Mouse (Mus musculus): ENCODE data around the gene Pogz. TPM values are rescaled to one million over a fixed set of nuclear protein-coding genes. Genes with fewer than 3 reads are reported as not detected.

Gene Pogz
- 14.6 and 15.3 TPM in 2 replicates for polyA plus RNA-seq (2015; fragmentation: Nextera tagmentation; extraction: Ambion mirVana)

DNA sequence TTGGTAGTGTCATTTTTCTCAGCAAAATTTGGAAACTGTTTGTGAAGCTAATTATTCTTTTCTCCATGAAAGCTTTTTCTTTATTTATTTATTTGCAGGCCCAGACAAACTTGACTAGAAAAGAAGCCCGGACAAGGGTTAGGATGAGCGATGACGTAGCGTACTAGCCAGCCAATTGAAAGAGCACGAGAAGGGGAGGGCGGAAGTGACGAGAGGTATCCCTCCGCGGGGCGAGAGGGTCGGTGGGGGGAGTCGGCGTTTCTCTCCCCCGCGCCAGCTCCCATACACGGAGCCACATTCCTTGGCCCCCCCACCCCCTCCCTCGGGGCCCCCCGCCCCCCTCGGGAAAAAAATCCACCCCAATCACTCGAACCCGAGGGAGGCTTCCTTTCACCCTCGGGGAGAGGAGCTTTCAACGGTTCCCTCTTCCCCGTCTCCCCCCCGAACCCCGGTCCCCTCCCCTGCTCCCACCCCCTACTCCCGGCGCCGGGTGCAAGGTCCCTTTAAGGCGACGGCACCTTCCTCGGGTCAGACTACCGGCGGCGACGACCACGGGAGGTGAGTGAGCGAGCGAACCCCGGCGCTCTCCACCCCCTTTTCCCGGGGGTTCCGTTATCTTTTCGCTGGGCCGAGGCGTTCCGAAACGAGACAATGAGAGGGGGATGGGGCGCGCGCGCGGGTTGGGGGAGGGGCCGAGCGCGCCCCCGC lies at the start of gene Pogz:
Gene Pogz (plus strand): TSS at position 385 of the 708 bp plus-strand sequence.
- no peaks in the 10 kb centered on the region for H3K9me3 ChIP-seq
- H3K27ac ChIP-seq, result peak within 1 kb of the TSS; percentile 98
- H3K9ac ChIP-seq, result peak within 1 kb of the TSS; percentile 70
- peak; percentile 93 for ATAC-seq (ENCODE audit: insufficient read depth, low FRiP score, low read depth)
- WGBS, result under 1% methylated on average over 45 of the region's 57 CpGs
- no peaks in the 10 kb centered on the region for H3K4me1 ChIP-seq
- no peaks in the 10 kb centered on the region for H3K36me3 ChIP-seq
- H3K4me2 ChIP-seq, result peak within 1 kb of the TSS; percentile 68
- peak within 1 kb of the TSS; percentile 68 for H3K4me3 ChIP-seq (replicated peaks)
- no peaks in the 10 kb centered on the region for H3K27me3 ChIP-seq (replicated peaks)

DNA sequence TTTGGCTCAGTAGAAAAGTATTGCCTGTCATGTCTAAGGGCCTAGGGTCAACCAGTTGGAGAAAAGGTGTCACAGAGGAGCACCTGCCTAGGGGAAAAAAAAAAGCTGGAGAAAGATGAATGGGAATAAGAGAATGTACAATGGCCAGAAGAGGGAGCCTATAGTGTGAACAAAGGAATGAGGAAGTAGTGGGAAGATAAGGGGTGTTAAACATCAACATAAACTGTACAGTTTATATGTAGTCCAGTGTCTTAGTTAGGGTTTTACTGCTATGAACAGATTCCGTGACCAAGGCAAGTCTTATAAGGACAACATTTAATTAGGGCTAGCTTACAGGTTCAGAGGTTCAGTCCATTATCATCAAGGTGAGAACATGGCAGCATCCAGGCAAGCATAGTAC lies 48.3 kb upstream of the Pogz start:
- no peaks in the 10 kb centered on the region for H3K9me3 ChIP-seq

GRCm38 (mm10) chr3:94789516-94789915 lies 47.9 kb upstream of the Pogz start:
- no peak overlapping the region for H3K4me2 ChIP-seq
- 74% methylated on average over 2 of the region's 2 CpGs for WGBS
- no peak overlapping the region for H3K9ac ChIP-seq
- H3K4me3 ChIP-seq (replicated peaks), result no peak overlapping the region
- H3K9me3 ChIP-seq, result no peaks in the 10 kb centered on the region
- no peak for ATAC-seq (ENCODE audit: insufficient read depth, low FRiP score, low read depth)
- no peak overlapping the region for H3K27ac ChIP-seq
- peaks cover 5% of the 10 kb centered on the region for H3K4me1 ChIP-seq
- no peaks in the 10 kb centered on the region for H3K36me3 ChIP-seq
- H3K27me3 ChIP-seq (replicated peaks), result no peaks in the 10 kb centered on the region

More for the DNA sequence above, 48.3 kb upstream of the Pogz start:
- whole genome bisulfite sequencing, result 92% methylated on average over 1 of the region's 1 CpGs
- Histone ChIP-seq H3K4me3 (replicated peaks) (no peak overlapping the region), H3K27me3 (replicated peaks) (no peaks in the 10 kb centered on the region), H3K4me2 (no peak overlapping the region), H3K27ac (no peak overlapping the region), H3K4me1 (peaks cover 5% of the 10 kb centered on the region), H3K9ac (no peak overlapping the region), H3K36me3 (no peaks in the 10 kb centered on the region)
- no peak for ATAC-seq (ENCODE audit: insufficient read depth, low FRiP score, low read depth)

DNA sequence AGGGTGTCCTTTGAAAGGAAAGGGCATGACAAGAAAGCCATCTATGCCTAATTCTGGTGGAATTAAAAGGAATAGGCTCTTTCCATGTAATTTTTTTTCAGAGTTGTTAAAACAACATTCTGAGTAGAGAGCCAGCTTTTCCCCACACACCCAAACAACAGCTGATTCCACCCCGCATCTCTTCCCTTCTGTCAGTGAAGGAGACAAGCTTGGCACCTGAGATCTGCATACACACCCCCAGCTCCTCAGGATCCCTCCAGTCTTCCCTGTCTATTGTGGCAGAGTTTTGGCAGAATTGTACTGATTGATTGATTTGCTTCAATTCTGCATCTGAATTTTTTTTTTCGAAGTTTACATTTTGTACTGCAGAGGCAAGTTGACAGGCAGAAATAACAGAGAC lies 45.1 kb upstream of the Pogz start:
- no peak for ATAC-seq (ENCODE audit: insufficient read depth, low FRiP score, low read depth)
- no peak overlapping the region for H3K4me3 ChIP-seq (replicated peaks)
- no peaks in the 10 kb centered on the region for H3K36me3 ChIP-seq
- H3K27ac ChIP-seq, result no peak overlapping the region
- H3K9me3 ChIP-seq, result no peaks in the 10 kb centered on the region
- H3K4me2 ChIP-seq, result no peak overlapping the region
- no peak overlapping the region for H3K9ac ChIP-seq
- H3K4me1 ChIP-seq, result no peaks in the 10 kb centered on the region
- 69% methylated on average over 2 of the region's 2 CpGs for WGBS
- H3K27me3 ChIP-seq (replicated peaks), result no peaks in the 10 kb centered on the region

DNA sequence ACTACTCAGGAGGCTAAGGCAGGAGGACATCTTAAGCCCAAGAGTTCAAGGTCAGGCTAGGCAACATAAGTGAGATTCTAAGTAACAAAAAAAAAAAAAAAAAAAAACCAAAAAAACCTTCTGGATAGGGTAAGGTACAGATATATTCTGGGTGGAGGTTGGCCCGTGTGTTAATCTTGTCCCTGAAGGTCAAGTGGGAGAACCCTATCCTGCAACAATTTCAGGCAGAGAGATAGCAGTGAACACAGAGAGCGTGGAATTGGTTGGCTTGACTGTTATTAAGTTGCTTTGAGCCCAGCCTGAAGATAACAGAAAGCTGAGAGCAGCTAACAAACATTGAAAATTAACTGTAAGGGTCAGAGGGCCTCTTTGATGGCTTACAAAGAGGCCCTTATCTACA lies 43.7 kb upstream of the Pogz start:
- Histone ChIP-seq H3K9me3 (no peaks in the 10 kb centered on the region), H3K4me1 (no peaks in the 10 kb centered on the region), H3K9ac (no peak overlapping the region), H3K36me3 (no peaks in the 10 kb centered on the region), H3K27me3 (replicated peaks) (no peaks in the 10 kb centered on the region), H3K4me2 (no peak overlapping the region), H3K4me3 (replicated peaks) (no peak overlapping the region), H3K27ac (no peak overlapping the region)
- WGBS, result 57% methylated on average over 2 of the region's 2 CpGs
- ATAC-seq (ENCODE audit: insufficient read depth, low FRiP score, low read depth), result no peak

DNA sequence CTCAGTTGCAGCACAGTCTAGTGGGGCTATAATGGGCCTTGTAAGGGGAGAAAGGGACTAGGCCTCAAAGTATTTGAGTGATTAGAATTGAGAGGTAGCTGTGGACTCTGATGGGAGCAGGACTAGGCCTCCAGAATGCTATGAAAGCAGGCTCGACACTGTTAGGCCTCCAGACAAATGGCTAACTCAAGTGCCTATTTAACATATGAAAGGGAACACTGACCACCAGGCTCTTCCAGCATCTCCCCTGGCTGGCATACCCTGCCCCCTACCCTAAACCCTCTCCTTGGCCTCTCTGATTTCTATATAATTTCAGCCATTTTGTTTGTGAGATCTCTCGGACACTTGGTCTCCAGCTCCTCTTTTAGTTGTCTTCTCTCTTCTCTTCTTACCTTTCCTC lies 43.0 kb upstream of the Pogz start:
- Histone ChIP-seq H3K4me3 (replicated peaks) (no peak overlapping the region), H3K4me2 (no peak overlapping the region), H3K9ac (no peak overlapping the region), H3K4me1 (no peaks in the 10 kb centered on the region), H3K27me3 (replicated peaks) (no peaks in the 10 kb centered on the region), H3K27ac (no peak overlapping the region), H3K9me3 (no peaks in the 10 kb centered on the region), H3K36me3 (no peaks in the 10 kb centered on the region)
- ATAC-seq (ENCODE audit: insufficient read depth, low FRiP score, low read depth), result no peak
- 81% methylated on average over 2 of the region's 2 CpGs for WGBS

- Histone ChIP-seq H3K4me1 (no peaks in the 10 kb centered on the region), H3K9ac (no peak overlapping the region), H3K27me3 (replicated peaks) (no peaks in the 10 kb centered on the region), H3K4me2 (no peak overlapping the region), H3K9me3 (no peaks in the 10 kb centered on the region), H3K36me3 (no peaks in the 10 kb centered on the region), H3K4me3 (replicated peaks) (no peak overlapping the region), H3K27ac (no peak overlapping the region)
- WGBS, result 59% methylated on average over 7 of the region's 7 CpGs
- ATAC-seq (ENCODE audit: insufficient read depth, low FRiP score, low read depth), result no peak
Observed at GRCm38 (mm10) chr3:94795596-94796140, 41.7 kb upstream of the Pogz start.

DNA sequence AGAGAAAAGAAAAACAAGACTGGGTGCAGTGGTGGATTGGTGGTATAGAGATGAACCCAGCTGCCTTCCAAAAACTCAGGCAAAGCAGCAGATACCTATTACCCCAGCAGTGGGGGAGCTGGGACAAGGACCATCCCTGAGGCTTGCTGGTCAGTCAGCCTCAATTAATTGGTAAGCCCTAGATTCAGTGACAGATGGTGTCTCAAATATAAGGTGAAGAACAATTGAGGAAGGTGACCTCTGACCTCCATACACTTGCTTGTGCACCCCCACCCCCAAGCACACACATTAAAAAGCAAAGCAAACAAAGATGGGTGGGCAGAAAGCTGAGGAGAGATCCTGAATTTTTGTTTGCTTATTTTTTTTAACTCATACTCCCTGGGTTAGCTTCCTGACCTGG lies 41.2 kb upstream of the Pogz start:
- H3K9me3 ChIP-seq, result no peaks in the 10 kb centered on the region
- ATAC-seq (ENCODE audit: insufficient read depth, low FRiP score, low read depth), result no peak

DNA sequence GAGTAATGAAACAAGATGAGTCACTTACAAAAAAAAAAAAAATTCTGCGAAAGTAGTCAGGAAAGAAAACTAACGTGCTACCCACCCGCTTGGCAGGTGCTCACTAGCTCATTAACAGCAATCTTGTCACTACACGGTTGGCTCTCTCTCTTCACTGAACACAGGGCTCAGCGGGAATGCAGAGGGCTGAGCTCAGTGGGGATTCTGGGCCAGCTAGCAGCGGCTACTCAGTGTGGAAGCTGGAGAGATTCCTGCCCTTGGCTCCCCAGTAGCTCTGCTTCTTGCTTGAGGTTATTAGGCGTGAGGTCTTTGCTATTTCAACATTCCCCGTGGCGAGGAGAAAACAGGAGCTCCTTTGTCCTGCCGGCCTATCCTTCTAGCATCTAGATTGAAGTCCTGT lies 33.2 kb upstream of the Pogz start:
- no peak overlapping the region for H3K4me2 ChIP-seq

More for the DNA sequence above, 41.2 kb upstream of the Pogz start:
- Histone ChIP-seq H3K4me2 (no peak overlapping the region), H3K27ac (no peak overlapping the region), H3K4me1 (no peaks in the 10 kb centered on the region), H3K4me3 (replicated peaks) (no peak overlapping the region), H3K9ac (no peak overlapping the region), H3K27me3 (replicated peaks) (no peaks in the 10 kb centered on the region), H3K36me3 (no peaks in the 10 kb centered on the region)

GRCm38 (mm10) chr3:94804976-94805375 lies 32.4 kb upstream of the Pogz start:
- no peaks in the 10 kb centered on the region for H3K27me3 ChIP-seq (replicated peaks)
- no peak overlapping the region for H3K27ac ChIP-seq
- no peak overlapping the region for H3K9ac ChIP-seq
- H3K4me1 ChIP-seq, result 0 out of 2 replicates have a peak, but pooled peaks cover 4% of the 10 kb centered on the region
- no peak overlapping the region for H3K4me3 ChIP-seq (replicated peaks)
- no peaks in the 10 kb centered on the region for H3K9me3 ChIP-seq
- H3K4me2 ChIP-seq, result no peak overlapping the region
- H3K36me3 ChIP-seq, result no peaks in the 10 kb centered on the region
- no peak for ATAC-seq (ENCODE audit: insufficient read depth, low FRiP score, low read depth)
- WGBS, result 82% methylated on average over 4 of the region's 4 CpGs

More for the DNA sequence above, 33.2 kb upstream of the Pogz start:
- 0 out of 2 replicates have a peak, but pooled peaks cover 4% of the 10 kb centered on the region for H3K4me1 ChIP-seq
- no peak overlapping the region for H3K4me3 ChIP-seq (replicated peaks)
- no peaks in the 10 kb centered on the region for H3K9me3 ChIP-seq
- H3K27ac ChIP-seq, result peak overlapping the region; percentile 16; the same call in 1 of the 2 replicates
- 17% methylated on average over 10 of the region's 10 CpGs for WGBS
- no peak overlapping the region for H3K9ac ChIP-seq
- no peaks in the 10 kb centered on the region for H3K27me3 ChIP-seq (replicated peaks)
- ATAC-seq (ENCODE audit: insufficient read depth, low FRiP score, low read depth), result no peak
- no peaks in the 10 kb centered on the region for H3K36me3 ChIP-seq

GRCm38 (mm10) chr3:94808296-94808695 lies 29.1 kb upstream of the Pogz start:
- H3K27me3 ChIP-seq (replicated peaks), result no peaks in the 10 kb centered on the region
- no peak overlapping the region for H3K27ac ChIP-seq
- H3K4me2 ChIP-seq, result no peak overlapping the region
- no peak for ATAC-seq (ENCODE audit: insufficient read depth, low FRiP score, low read depth)
- H3K4me1 ChIP-seq, result 0 out of 2 replicates have a peak, but pooled peaks cover 4% of the 10 kb centered on the region
- no peaks in the 10 kb centered on the region for H3K9me3 ChIP-seq
- no peak overlapping the region for H3K9ac ChIP-seq
- no peak overlapping the region for H3K4me3 ChIP-seq (replicated peaks)
- 80% methylated on average over 1 of the region's 1 CpGs for WGBS
- no peaks in the 10 kb centered on the region for H3K36me3 ChIP-seq

- no peaks in the 10 kb centered on the region for H3K4me1 ChIP-seq
- no peaks in the 10 kb centered on the region for H3K9me3 ChIP-seq
- H3K4me3 ChIP-seq (replicated peaks), result no peak overlapping the region
- no peaks in the 10 kb centered on the region for H3K27me3 ChIP-seq (replicated peaks)
- 0 out of 2 replicates have a peak overlapping the region, but pooled peaks have one; percentile 17 for H3K4me2 ChIP-seq
- no peak overlapping the region for H3K27ac ChIP-seq
- H3K9ac ChIP-seq, result no peak overlapping the region
- whole genome bisulfite sequencing, result 16% methylated on average over 4 of the region's 4 CpGs
- H3K36me3 ChIP-seq, result no peaks in the 10 kb centered on the region
- no peak for ATAC-seq (ENCODE audit: insufficient read depth, low FRiP score, low read depth)
Observed at GRCm38 (mm10) chr3:94811628-94812027, 25.7 kb upstream of the Pogz start.
